Mouse (Mus musculus) kidney, adult 9 months (tissue): ENCODE results near the gene Zscan22.
A peak's percentile ranks its signal among the peaks of the same experiment; 100 is the strongest.
"Not testable (repeated sequence)": the region's sequence is repeated elsewhere in the genome, so short reads cannot be mapped to it uniquely, and the experiment has no call there.

ENCODE experiments used
- DNase-seq: peaks from one replicate; pipeline ENCODE4 v3.0.0; 2022

Zscan22 gene

GRCm38 (mm10) chr7:12927693-12928589 lies 30.3 kb downstream of the Zscan22 start:
- DNase-seq: no peak

GRCm38 (mm10) chr7:12933615-12934140 lies 36.1 kb downstream of the Zscan22 start:
- DNase-seq: no peak

- DNase-seq: no peak
Measured at GRCm38 (mm10) chr7:12934808-12935207, 37.2 kb downstream of the Zscan22 start.

GRCm38 (mm10) chr7:12937254-12937803 lies 39.7 kb downstream of the Zscan22 start:
- DNase-seq: not testable (repeated sequence)

- DNase-seq: no peak
Measured at GRCm38 (mm10) chr7:12940599-12940998, 43.0 kb downstream of the Zscan22 start.

GRCm38 (mm10) chr7:12943488-12943887 lies 45.9 kb downstream of the Zscan22 start:
- DNase-seq: no peak

- peak; percentile 97 for DNase-seq
Measured at GRCm38 (mm10) chr7:12949032-12949871, 51.6 kb downstream of the Zscan22 start.

- no peak for DNase-seq
Measured at GRCm38 (mm10) chr7:12949872-12950229, 52.2 kb downstream of the Zscan22 start.

- no peak for DNase-seq
Measured at GRCm38 (mm10) chr7:12954896-12955295, 57.3 kb downstream of the Zscan22 start.

- DNase-seq: no peak
Measured at GRCm38 (mm10) chr7:12957511-12957910, 59.9 kb downstream of the Zscan22 start.
